Mouse (Mus musculus) limb, embryonic 15.5 days (tissue): ENCODE data around the gene Rnf128. TPM values are rescaled to one million over a fixed set of nuclear protein-coding genes. Genes with fewer than 3 reads are reported as not detected.

Experiments used
- ATAC-seq: fragments of 200-750 bp; cut with Nextera tagmentation; 2 replicates; pipeline ENCODE4 v1.8.0; 2017; ENCODE audit warnings: low read depth, moderate TSS enrichment; ENCODE audit not compliant: insufficient number of reproducible peaks, low FRiP score, low TSS enrichment
- H3K27ac ChIP-seq: fragments of 300-500 bp; sonication (generic); 2 replicates; pipeline ENCODE4 v1.5.1; 2015; ENCODE audit warnings: moderate library complexity, mild to moderate bottlenecking, inconsistent platforms
- H3K27me3 ChIP-seq: fragments of 300-500 bp; sonication (generic); 2 replicates; pipeline ENCODE4 v1.6.1; 2015; ENCODE audit warnings: inconsistent platforms
- H3K36me3 ChIP-seq: fragments of 300-500 bp; sonication (generic); 2 replicates; pipeline ENCODE4 v1.6.1; 2015; ENCODE audit warnings: inconsistent platforms
- H3K4me1 ChIP-seq: fragments of 300-500 bp; sonication (generic); 2 replicates; pipeline ENCODE4 v1.6.1; 2015; ENCODE audit warnings: inconsistent platforms
- H3K4me2 ChIP-seq: fragments of 300-500 bp; sonication (generic); 2 replicates; pipeline ENCODE4 v1.6.1; 2015; ENCODE audit warnings: mild to moderate bottlenecking, inconsistent platforms
- H3K4me3 ChIP-seq: fragments of 300-500 bp; sonication (generic); 2 replicates; pipeline ENCODE4 v1.5.1; 2015; ENCODE audit warnings: mild to moderate bottlenecking, inconsistent platforms
- H3K9ac ChIP-seq: fragments of 300-500 bp; sonication (generic); 2 replicates; pipeline ENCODE4 v1.6.1; 2015; ENCODE audit warnings: inconsistent platforms
- H3K9me3 ChIP-seq: fragments of 300-500 bp; sonication (generic); 2 replicates; pipeline ENCODE4 v1.6.1; 2016; ENCODE audit warnings: inconsistent platforms
- WGBS: fragments of 180-500 bp; shearing (Covaris S2); methylation state at CpG from one replicate; pipeline ENCODE4 v1.1.7; 2015; 5-methylcytosine and 5-hydroxymethylcytosine counted together
- polyA plus RNA-seq: library from polyadenylated mRNA; unstranded; fragments of >200 nt; fragmentation: Nextera tagmentation; extraction: Ambion mirVana; gene quantifications from 2 replicates; pipeline ENCODE4 v1.2.1, GENCODE M21; 2015

The Rnf128 gene
- polyA plus RNA-seq, 1 experiment from 2014 or later = 9.7 TPM

- Histone ChIP-seq H3K36me3 (no peaks in the 10 kb centered on the region), H3K27ac (no peak overlapping the region), H3K9ac (no peak overlapping the region), H3K4me1 (no peaks in the 10 kb centered on the region), H3K4me2 (no peak overlapping the region), H3K27me3 (no peaks in the 10 kb centered on the region), H3K4me3 (no peak overlapping the region), H3K9me3 (no peaks in the 10 kb centered on the region)
- no peak for ATAC-seq
These were observed 77.3 kb downstream of the Rnf128 start for GRCm38 (mm10) chrX:139640418-139640817.

GRCm38 (mm10) chrX:139652226-139652625 is 89.1 kb downstream of the Rnf128 start:
- H3K9me3 ChIP-seq = no peaks in the 10 kb centered on the region
- 65% methylated on average over 5 of the region's 5 CpGs for WGBS
- ATAC-seq = no peak
- no peak overlapping the region for H3K4me2 ChIP-seq
- 0 out of 2 replicates have a peak, but pooled peaks cover 4% of the 10 kb centered on the region for H3K27me3 ChIP-seq
- no peaks in the 10 kb centered on the region for H3K4me1 ChIP-seq
- no peak overlapping the region for H3K4me3 ChIP-seq
- no peak overlapping the region for H3K27ac ChIP-seq
- no peak overlapping the region for H3K9ac ChIP-seq
- no peaks in the 10 kb centered on the region for H3K36me3 ChIP-seq

- no peak overlapping the region for H3K9ac ChIP-seq
- no peaks in the 10 kb centered on the region for H3K4me1 ChIP-seq
- 0 out of 2 replicates have a peak, but pooled peaks cover 4% of the 10 kb centered on the region for H3K27me3 ChIP-seq
- no peaks in the 10 kb centered on the region for H3K9me3 ChIP-seq
- no peak overlapping the region for H3K27ac ChIP-seq
- no peak for ATAC-seq
- no peak overlapping the region for H3K4me3 ChIP-seq
- WGBS = 78% methylated on average over 3 of the region's 3 CpGs
- no peaks in the 10 kb centered on the region for H3K36me3 ChIP-seq
- no peak overlapping the region for H3K4me2 ChIP-seq
These were observed 90.2 kb downstream of the Rnf128 start for GRCm38 (mm10) chrX:139653292-139653691.

GRCm38 (mm10) chrX:139654350-139655063 is 91.4 kb downstream of the Rnf128 start:
- Histone ChIP-seq H3K27me3 (0 out of 2 replicates have a peak, but pooled peaks cover 4% of the 10 kb centered on the region), H3K27ac (no peak overlapping the region), H3K9me3 (no peaks in the 10 kb centered on the region), H3K4me2 (no peak overlapping the region), H3K9ac (no peak overlapping the region), H3K4me1 (no peaks in the 10 kb centered on the region), H3K4me3 (no peak overlapping the region), H3K36me3 (no peaks in the 10 kb centered on the region)
- no peak for ATAC-seq
- WGBS = 73% methylated on average over 5 of the region's 5 CpGs

- no peaks in the 10 kb centered on the region for H3K4me1 ChIP-seq
- H3K9ac ChIP-seq = no peak overlapping the region
- 63% methylated on average over 1 of the region's 1 CpGs for WGBS
- H3K27me3 ChIP-seq = no peaks in the 10 kb centered on the region
- H3K4me2 ChIP-seq = no peak overlapping the region
- no peak for ATAC-seq
- H3K36me3 ChIP-seq = no peaks in the 10 kb centered on the region
- H3K4me3 ChIP-seq = no peak overlapping the region
- H3K27ac ChIP-seq = no peak overlapping the region
- H3K9me3 ChIP-seq = no peaks in the 10 kb centered on the region
These were observed 99.0 kb downstream of the Rnf128 start for GRCm38 (mm10) chrX:139662111-139662510.

GRCm38 (mm10) chrX:139665829-139666228 is 102.7 kb downstream of the Rnf128 start:
- no peak for ATAC-seq
- Histone ChIP-seq H3K27me3 (no peaks in the 10 kb centered on the region), H3K9ac (no peak overlapping the region), H3K36me3 (no peaks in the 10 kb centered on the region), H3K4me3 (no peak overlapping the region), H3K4me1 (no peaks in the 10 kb centered on the region), H3K9me3 (no peaks in the 10 kb centered on the region), H3K27ac (no peak overlapping the region), H3K4me2 (no peak overlapping the region)
- whole genome bisulfite sequencing = 72% methylated on average over 2 of the region's 2 CpGs

GRCm38 (mm10) chrX:139684410-139684774 is 121.3 kb downstream of the Rnf128 start:
- Histone ChIP-seq H3K4me2 (peak overlapping the region; percentile 45), H3K4me1 (no peaks in the 10 kb centered on the region), H3K9ac (no peak overlapping the region), H3K27ac (peak overlapping the region; percentile 67), H3K27me3 (0 out of 2 replicates have a peak, but pooled peaks cover 7% of the 10 kb centered on the region), H3K4me3 (peak overlapping the region; percentile 55), H3K9me3 (no peaks in the 10 kb centered on the region), H3K36me3 (no peaks in the 10 kb centered on the region)
- ATAC-seq = peak; percentile 35; the same call in 1 of the 2 replicates
- WGBS = 23% methylated on average over 8 of the region's 8 CpGs

GRCm38 (mm10) chrX:139684775-139685695 is 121.9 kb downstream of the Rnf128 start, which contains the start of gene Tbc1d8b:
Tbc1d8b (plus strand) TSS chrX:139684996.
- peak within 1 kb of the TSS; percentile 55 for H3K4me3 ChIP-seq
- H3K36me3 ChIP-seq = no peaks in the 10 kb centered on the region
- 0 out of 2 replicates have a peak, but pooled peaks cover 7% of the 10 kb centered on the region for H3K27me3 ChIP-seq
- peak within 1 kb of the TSS; percentile 45 for H3K4me2 ChIP-seq
- ATAC-seq = peak; percentile 99
- H3K9me3 ChIP-seq = no peaks in the 10 kb centered on the region
- no peaks in the 10 kb centered on the region for H3K4me1 ChIP-seq
- WGBS = 14% methylated on average over 43 of the region's 43 CpGs
- H3K27ac ChIP-seq = peak within 1 kb of the TSS; percentile 67
- peak within 1 kb of the TSS; percentile 48 for H3K9ac ChIP-seq

GRCm38 (mm10) chrX:139714381-139714780 is 151.3 kb downstream of the Rnf128 start, which contains the start of gene Gm15013:
Gm15013 (minus strand) TSS chrX:139714481.
- WGBS = 97% methylated on average over 8 of the region's 8 CpGs
- Histone ChIP-seq H3K36me3 (no peaks in the 10 kb centered on the region), H3K9me3 (no peaks in the 10 kb centered on the region)

GRCm38 (mm10) chrX:139722350-139722749 is 159.2 kb downstream of the Rnf128 start:
- no peak for ATAC-seq
- 94% methylated on average over 2 of the region's 2 CpGs for WGBS
- Histone ChIP-seq H3K4me2 (no peak overlapping the region), H3K4me3 (no peak overlapping the region), H3K36me3 (no peaks in the 10 kb centered on the region), H3K9ac (no peak overlapping the region), H3K9me3 (no peaks in the 10 kb centered on the region), H3K27me3 (peaks cover 3% of the 10 kb centered on the region; the same call in 1 of the 2 replicates), H3K4me1 (no peaks in the 10 kb centered on the region), H3K27ac (no peak overlapping the region)

More at GRCm38 (mm10) chrX:139714381-139714780, 151.3 kb downstream of the Rnf128 start, which contains the start of gene Gm15013:
- H3K27me3 ChIP-seq = no peaks in the 10 kb centered on the region
- no peak within 1 kb of the TSS for H3K27ac ChIP-seq
- no peak within 1 kb of the TSS for H3K4me2 ChIP-seq
- no peak within 1 kb of the TSS for H3K9ac ChIP-seq
- no peak within 1 kb of the TSS for H3K4me3 ChIP-seq
- ATAC-seq = no peak
- H3K4me1 ChIP-seq = no peaks in the 10 kb centered on the region
